Mouse (Mus musculus) heart, embryonic 10.5 days (tissue): ENCODE measurements around the gene Olfr809. TPM values are rescaled to one million over a fixed set of nuclear protein-coding genes. Genes with fewer than 3 reads are reported as not detected.

Experiments
- DNase-seq: peaks from one replicate; pipeline ENCODE4 v3.0.0-alpha.2; 2017; ENCODE audit warnings: low spot score
- H3K27ac ChIP-seq: fragments of 300-500 bp; sonication (generic); 2 replicates; pipeline ENCODE4 v1.5.1; 2016; ENCODE audit warnings: mild to moderate bottlenecking
- H3K27me3 ChIP-seq: fragments of 300-500 bp; sonication (generic); 2 replicates; pipeline ENCODE4 v1.6.1; 2016; ENCODE audit warnings: mild to moderate bottlenecking; ENCODE audit not compliant: poor library complexity, insufficient read depth, severe bottlenecking
- H3K36me3 ChIP-seq: fragments of 300-500 bp; sonication (generic); 2 replicates; pipeline ENCODE4 v1.6.1; 2016; ENCODE audit warnings: mild to moderate bottlenecking, moderate library complexity
- H3K4me1 ChIP-seq: fragments of 300-500 bp; sonication (generic); 2 replicates; pipeline ENCODE4 v1.6.1; 2016; ENCODE audit warnings: mild to moderate bottlenecking
- H3K4me3 ChIP-seq: fragments of 300-500 bp; sonication (generic); 2 replicates; pipeline ENCODE4 v1.5.1; 2016; ENCODE audit warnings: mild to moderate bottlenecking, moderate library complexity
- H3K9me3 ChIP-seq: fragments of 300-500 bp; sonication (generic); 2 replicates; pipeline ENCODE4 v1.6.1; 2016; ENCODE audit warnings: mild to moderate bottlenecking, moderate library complexity
- WGBS: fragments of 180-500 bp; shearing (Covaris S2); methylation state at CpG from one replicate; pipeline ENCODE4 v1.1.7; 2016; 5-methylcytosine and 5-hydroxymethylcytosine counted together
- microRNA-seq: library from miRNA; unstranded; fragments of <30 nt; microRNA quantifications from one replicate; pipeline ENCODE4, GENCODE M21; 2017
- polyA plus RNA-seq: library from polyadenylated mRNA; unstranded; fragments of >200 nt; fragmentation: Nextera tagmentation; extraction: Ambion mirVana; gene quantifications from 2 replicates; pipeline ENCODE4 v1.2.1, GENCODE M21; 2016

Olfr809 gene
- not detected in 2 replicates for polyA plus RNA-seq

DNA sequence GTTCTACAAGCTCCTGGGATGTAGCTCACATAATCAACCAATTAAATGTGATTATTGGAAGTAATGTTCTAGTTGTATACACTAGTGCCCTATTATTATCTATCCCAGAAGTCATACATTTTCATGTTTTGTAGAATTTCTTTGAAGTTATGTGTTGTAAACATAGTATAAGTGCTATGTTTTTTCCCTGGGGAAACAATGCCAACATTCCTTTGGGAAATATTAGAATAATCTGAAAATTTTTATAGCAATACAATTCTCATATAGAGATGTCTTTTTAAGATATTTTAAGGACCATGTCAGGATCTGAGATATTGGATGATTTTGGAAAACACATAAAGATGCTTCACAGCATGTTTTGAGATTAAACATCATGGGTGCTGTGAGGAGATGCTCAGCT, at the start of gene Olfr809:
Olfr809 (plus strand) TSS at position 301 of the 400 bp plus-strand sequence.
- no peak within 1 kb of the TSS for H3K4me3 ChIP-seq
- no peaks in the 10 kb centered on the region for H3K36me3 ChIP-seq
- no peak within 1 kb of the TSS for H3K27ac ChIP-seq
- H3K9me3 ChIP-seq = no peaks in the 10 kb centered on the region
- no peak for DNase-seq
- H3K4me1 ChIP-seq = no peaks in the 10 kb centered on the region
- no peaks in the 10 kb centered on the region for H3K27me3 ChIP-seq

DNA sequence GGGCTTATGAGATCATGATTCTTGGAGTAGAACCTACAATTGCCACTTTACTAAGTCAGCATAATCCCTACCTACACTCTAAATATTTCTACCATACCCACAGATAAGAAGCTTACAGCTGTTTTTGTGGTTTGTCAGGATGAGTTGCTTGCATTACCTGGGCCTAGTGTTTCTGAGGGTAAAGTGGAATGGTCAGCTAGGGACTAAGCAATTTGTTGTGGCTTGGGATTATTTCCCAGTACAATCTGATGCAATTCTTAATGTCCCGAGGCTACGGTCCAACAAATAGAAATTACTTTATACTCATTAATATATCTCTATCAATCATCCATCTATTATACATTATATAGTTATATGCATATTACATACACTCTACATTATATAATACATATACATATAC, 45.2 kb upstream of the Olfr809 start, which contains the start of gene Olfr805:
Olfr805 (minus strand) TSS at position 101 of the 400 bp plus-strand sequence.
- no peaks in the 10 kb centered on the region for H3K4me1 ChIP-seq
- H3K27me3 ChIP-seq = no peaks in the 10 kb centered on the region
- H3K9me3 ChIP-seq = no peaks in the 10 kb centered on the region
- H3K4me3 ChIP-seq = no peak within 1 kb of the TSS
- no peak for DNase-seq
- H3K27ac ChIP-seq = no peak within 1 kb of the TSS
- H3K36me3 ChIP-seq = no peaks in the 10 kb centered on the region
- WGBS = 94% methylated on average over 2 of the region's 2 CpGs

DNA sequence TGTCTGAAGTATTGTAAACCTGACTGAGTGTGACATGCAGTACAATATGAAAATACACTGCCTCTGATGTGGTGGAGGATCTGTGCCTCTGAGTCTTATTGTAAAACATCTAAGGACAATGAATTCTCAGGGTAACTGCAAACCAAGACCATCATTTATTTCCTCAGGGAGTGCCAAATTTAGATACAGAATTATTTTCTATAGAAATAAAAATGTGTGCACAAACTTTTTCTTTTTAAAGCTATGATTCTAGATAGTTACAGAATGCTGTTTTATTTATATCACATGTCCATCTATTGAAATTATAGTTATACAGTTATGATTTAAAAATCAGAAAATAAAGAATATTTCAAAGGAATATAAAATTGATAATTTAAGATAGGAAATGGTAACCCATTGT, 32.6 kb upstream of the Olfr809 start, which contains the start of gene Olfr806:
Olfr806 (minus strand) TSS at position 101 of the 400 bp plus-strand sequence.
- H3K9me3 ChIP-seq = no peaks in the 10 kb centered on the region
- H3K27ac ChIP-seq = no peak within 1 kb of the TSS
- H3K4me1 ChIP-seq = no peaks in the 10 kb centered on the region
- no peaks in the 10 kb centered on the region for H3K36me3 ChIP-seq
- no peak for DNase-seq
- H3K4me3 ChIP-seq = no peak within 1 kb of the TSS
- no peaks in the 10 kb centered on the region for H3K27me3 ChIP-seq

DNA sequence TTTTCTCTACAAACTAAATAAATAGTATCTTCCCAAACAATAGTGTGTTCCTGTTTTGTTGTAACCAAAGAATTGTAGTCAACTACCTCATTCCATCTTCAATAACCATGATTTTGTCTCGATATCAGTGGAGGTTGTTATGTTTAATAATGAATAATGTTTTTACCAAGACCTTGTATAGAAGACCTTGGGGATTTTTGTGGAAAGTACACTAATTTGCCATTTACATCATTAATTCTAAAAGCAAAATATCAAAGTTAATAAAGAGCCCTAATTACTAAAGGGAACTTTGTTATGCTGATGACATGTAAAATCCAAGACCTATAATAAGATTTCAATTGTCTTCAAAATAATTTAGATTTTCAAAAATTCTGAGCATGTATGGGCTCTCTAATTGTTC, 16.7 kb upstream of the Olfr809 start, which contains the start of gene Olfr807:
Olfr807 (minus strand) TSS at position 101 of the 400 bp plus-strand sequence.
- H3K27ac ChIP-seq = no peak within 1 kb of the TSS

DNA sequence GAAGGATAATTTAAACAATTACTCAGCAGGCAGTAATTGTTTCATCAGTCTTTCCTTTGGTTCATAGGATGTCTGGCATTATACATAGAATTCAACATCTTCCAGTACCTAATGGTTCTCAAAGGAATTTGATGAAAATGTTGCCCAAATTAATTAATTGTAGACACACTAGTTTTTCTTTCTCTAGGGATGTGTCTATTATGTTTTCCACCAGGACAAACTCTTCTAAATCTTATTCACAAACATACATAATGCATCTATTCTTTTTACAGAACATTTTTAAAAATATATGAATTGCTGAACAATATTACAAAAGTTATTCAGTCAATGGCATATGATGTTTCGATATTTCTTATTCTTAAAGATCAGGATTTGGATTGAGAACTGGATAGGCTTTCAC, 9.3 kb upstream of the Olfr809 start, which contains the start of gene Olfr808:
Olfr808 (plus strand) TSS at position 301 of the 400 bp plus-strand sequence.
- Histone ChIP-seq H3K4me3 (no peak within 1 kb of the TSS), H3K9me3 (no peaks in the 10 kb centered on the region), H3K4me1 (no peaks in the 10 kb centered on the region), H3K27me3 (no peaks in the 10 kb centered on the region), H3K27ac (no peak within 1 kb of the TSS), H3K36me3 (no peaks in the 10 kb centered on the region)
- no peak for DNase-seq
- 76% methylated on average over 1 of the region's 1 CpGs for WGBS

More for the DNA sequence above, 16.7 kb upstream of the Olfr809 start, which contains the start of gene Olfr807:
- Histone ChIP-seq H3K36me3 (no peaks in the 10 kb centered on the region), H3K27me3 (no peaks in the 10 kb centered on the region), H3K9me3 (no peaks in the 10 kb centered on the region), H3K4me3 (no peak within 1 kb of the TSS), H3K4me1 (no peaks in the 10 kb centered on the region)
- 85% methylated on average over 1 of the region's 1 CpGs for WGBS
- DNase-seq = no peak

DNA sequence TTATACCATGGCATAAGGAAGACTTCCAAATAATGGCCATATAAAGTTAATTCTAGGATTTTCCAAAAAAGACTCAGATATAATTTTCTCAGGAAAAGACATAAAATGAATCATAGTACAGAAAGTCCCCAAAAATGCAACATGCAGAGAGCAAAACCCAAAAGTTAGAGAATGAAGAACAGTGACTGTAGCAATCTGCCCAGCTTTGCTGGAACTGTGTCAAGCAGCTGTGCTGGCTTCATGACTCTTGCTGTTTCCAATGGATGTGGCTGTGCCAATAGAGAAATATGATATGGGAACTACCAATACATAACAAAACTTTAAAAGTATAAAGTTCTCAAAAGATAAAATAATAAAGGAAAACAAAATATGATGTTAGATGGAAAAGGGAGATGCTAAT, 3.7 kb downstream of the Olfr809 start:
- Histone ChIP-seq H3K9me3 (no peaks in the 10 kb centered on the region), H3K4me1 (no peaks in the 10 kb centered on the region), H3K36me3 (no peaks in the 10 kb centered on the region), H3K27me3 (no peaks in the 10 kb centered on the region), H3K4me3 (no peak overlapping the region), H3K27ac (no peak overlapping the region)
- DNase-seq = no peak

DNA sequence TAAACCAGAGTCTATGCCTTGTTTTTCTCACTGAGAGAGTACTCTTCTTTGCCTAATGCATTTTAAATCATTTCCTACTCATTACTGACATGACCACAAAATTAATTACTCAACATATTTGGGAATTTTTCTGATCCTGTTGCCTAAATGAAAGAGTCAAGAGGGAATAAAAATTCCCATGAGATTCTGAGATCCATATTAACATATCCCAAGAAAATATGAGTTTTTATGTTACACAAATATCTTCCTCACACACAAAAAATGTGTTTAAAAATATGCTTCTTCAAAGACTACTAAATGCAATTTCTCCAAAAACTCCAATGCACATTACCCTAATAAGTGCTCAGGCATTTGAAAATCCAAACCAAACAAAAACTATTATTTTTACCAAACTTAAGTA, 20.4 kb downstream of the Olfr809 start, which contains the start of gene Olfr810:
Olfr810 (minus strand) TSS at position 101 of the 400 bp plus-strand sequence.
- no peaks in the 10 kb centered on the region for H3K36me3 ChIP-seq
- H3K27ac ChIP-seq = no peak within 1 kb of the TSS
- H3K9me3 ChIP-seq = no peaks in the 10 kb centered on the region
- no peaks in the 10 kb centered on the region for H3K4me1 ChIP-seq
- no peak within 1 kb of the TSS for H3K4me3 ChIP-seq
- DNase-seq = no peak
- H3K27me3 ChIP-seq = no peaks in the 10 kb centered on the region

DNA sequence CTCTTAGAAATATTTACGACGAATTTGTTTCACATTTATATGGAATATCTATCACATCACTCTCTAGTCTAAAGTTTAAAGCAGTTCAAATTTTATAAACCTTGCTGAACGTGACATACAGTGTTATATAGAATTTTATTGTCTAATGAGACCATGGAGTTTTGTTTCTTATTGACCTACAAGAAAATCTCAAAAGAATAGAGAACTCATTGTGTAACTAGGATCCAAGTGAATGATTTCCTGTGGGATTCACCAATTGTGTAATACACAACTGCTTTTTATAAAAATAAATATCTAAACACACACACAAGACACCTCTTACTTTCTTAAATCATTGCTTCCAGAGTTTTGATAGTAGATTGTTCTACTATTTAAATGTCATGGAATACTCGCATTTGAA, 29.9 kb downstream of the Olfr809 start, which contains the start of gene Olfr811:
Olfr811 (minus strand) TSS at position 101 of the 400 bp plus-strand sequence.
- 78% methylated on average over 4 of the region's 4 CpGs for WGBS
- no peaks in the 10 kb centered on the region for H3K9me3 ChIP-seq

More for the DNA sequence above, 29.9 kb downstream of the Olfr809 start, which contains the start of gene Olfr811:
- no peaks in the 10 kb centered on the region for H3K36me3 ChIP-seq
- no peak within 1 kb of the TSS for H3K4me3 ChIP-seq
- H3K4me1 ChIP-seq = no peaks in the 10 kb centered on the region
- no peak within 1 kb of the TSS for H3K27ac ChIP-seq
- H3K27me3 ChIP-seq = no peaks in the 10 kb centered on the region
- DNase-seq = no peak

Small RNAs within 50 kb of the gene (microRNA-seq; reads per million reads assigned to microRNA genes)
- not detected for gene Gm24485

Other genes starting within 250 kb of the Olfr809 start
- gene Olfr792, start 235.5 kb upstream of the Olfr809 start, polyA plus RNA-seq = not detected in 2 replicates
- gene Olfr794, start 207.0 kb upstream of the Olfr809 start, polyA plus RNA-seq = not detected in 2 replicates
- not detected in 2 replicates for gene Olfr796, start 162.1 kb upstream of the Olfr809 start, polyA plus RNA-seq
- not detected in 2 replicates for gene Olfr798, start 146.7 kb upstream of the Olfr809 start, polyA plus RNA-seq
- not detected in 2 replicates for gene Olfr799, start 137.2 kb upstream of the Olfr809 start, polyA plus RNA-seq
- not detected in 2 replicates for gene Olfr800, start 116.9 kb upstream of the Olfr809 start, polyA plus RNA-seq
- gene Olfr801, start 100.8 kb upstream of the Olfr809 start, polyA plus RNA-seq = not detected in 2 replicates
- gene Olfr802, start 86.5 kb upstream of the Olfr809 start, polyA plus RNA-seq = not detected in 2 replicates
- gene Olfr803, start 80.4 kb upstream of the Olfr809 start, polyA plus RNA-seq = not detected in 2 replicates
- gene Olfr804, start 71.4 kb upstream of the Olfr809 start, polyA plus RNA-seq = not detected in 2 replicates
- not detected in 2 replicates for gene Olfr805, start 45.3 kb upstream of the Olfr809 start, polyA plus RNA-seq
- not detected in 2 replicates for gene Olfr806, start 32.7 kb upstream of the Olfr809 start, polyA plus RNA-seq
- not detected in 2 replicates for gene Olfr807, start 16.8 kb upstream of the Olfr809 start, polyA plus RNA-seq
- not detected in 2 replicates for gene Olfr808, start 9.2 kb upstream of the Olfr809 start, polyA plus RNA-seq
- gene Olfr810, start 20.3 kb downstream of the Olfr809 start, polyA plus RNA-seq = not detected in 2 replicates
- not detected in 2 replicates for gene Olfr811, start 29.8 kb downstream of the Olfr809 start, polyA plus RNA-seq
- gene Olfr812, start 71.5 kb downstream of the Olfr809 start, polyA plus RNA-seq = not detected in 2 replicates
- not detected in 2 replicates for gene Olfr813, start 80.7 kb downstream of the Olfr809 start, polyA plus RNA-seq
- gene Olfr814, start 105.2 kb downstream of the Olfr809 start, polyA plus RNA-seq = not detected in 2 replicates
- not detected in 2 replicates for gene Olfr815, start 131.2 kb downstream of the Olfr809 start, polyA plus RNA-seq
- gene Olfr816, start 141.0 kb downstream of the Olfr809 start, polyA plus RNA-seq = not detected in 2 replicates
- not detected in 2 replicates for gene Olfr818, start 174.5 kb downstream of the Olfr809 start, polyA plus RNA-seq
- gene Olfr819, start 192.6 kb downstream of the Olfr809 start, polyA plus RNA-seq = not detected in 2 replicates
- not detected in 2 replicates for gene Olfr247, start 201.5 kb downstream of the Olfr809 start, polyA plus RNA-seq
- gene Gm10310, start 210.4 kb downstream of the Olfr809 start, polyA plus RNA-seq = not detected in 2 replicates
- gene Olfr820, start 238.0 kb downstream of the Olfr809 start, polyA plus RNA-seq = not detected in 2 replicates